Mouse (Mus musculus) hindlimb bud, embryonic 11.5 days (tissue): Measurements from ENCODE around the gene Cep295nl.
A peak's percentile ranks its signal among the peaks of the same experiment; 100 is the strongest.

Experiments
- DNase-seq: peaks from one replicate; pipeline ENCODE4 v3.0.0-alpha.2; 2012; ENCODE audit warnings: low read depth, low spot score; ENCODE audit errors: extremely low spot score

The Cep295nl gene

GRCm38 (mm10) chr11:118355640-118356039, 13.3 kb upstream of the Cep295nl start, which contains the start of gene Timp2:
Timp2 (minus strand) TSS chr11:118355740.
- no peak for DNase-seq

GRCm38 (mm10) chr11:118355205-118355604, 12.9 kb upstream of the Cep295nl start:
- no peak for DNase-seq

GRCm38 (mm10) chr11:118354636-118355191, 12.4 kb upstream of the Cep295nl start:
- no peak for DNase-seq

GRCm38 (mm10) chr11:118349494-118349893, 7.2 kb upstream of the Cep295nl start:
- no peak for DNase-seq

- no peak for DNase-seq
These were observed 6.6 kb upstream of the Cep295nl start for GRCm38 (mm10) chr11:118348877-118349276.

- DNase-seq: no peak
These were observed 6.1 kb upstream of the Cep295nl start for GRCm38 (mm10) chr11:118348419-118348818.

- no peak for DNase-seq
These were observed 5.6 kb upstream of the Cep295nl start for GRCm38 (mm10) chr11:118347911-118348310.

- no peak for DNase-seq
These were observed 5.1 kb upstream of the Cep295nl start for GRCm38 (mm10) chr11:118347391-118347790.

GRCm38 (mm10) chr11:118346395-118347096, 4.2 kb upstream of the Cep295nl start:
- no peak for DNase-seq

GRCm38 (mm10) chr11:118345693-118346092, 3.4 kb upstream of the Cep295nl start:
- DNase-seq: no peak

- no peak for DNase-seq
These were observed 1.3 kb upstream of the Cep295nl start for GRCm38 (mm10) chr11:118343629-118344028.

GRCm38 (mm10) chr11:118337491-118338168, 4.7 kb downstream of the Cep295nl start:
- no peak for DNase-seq

GRCm38 (mm10) chr11:118333431-118333830, 8.9 kb downstream of the Cep295nl start:
- no peak for DNase-seq

GRCm38 (mm10) chr11:118332376-118332775, 9.9 kb downstream of the Cep295nl start:
- DNase-seq: no peak

- no peak for DNase-seq
These were observed 11.5 kb downstream of the Cep295nl start for GRCm38 (mm10) chr11:118330777-118331176.

- DNase-seq: no peak
These were observed 11.9 kb downstream of the Cep295nl start for GRCm38 (mm10) chr11:118330361-118330760.

GRCm38 (mm10) chr11:118328947-118329346, 13.4 kb downstream of the Cep295nl start:
- no peak for DNase-seq

GRCm38 (mm10) chr11:118328511-118328910, 13.8 kb downstream of the Cep295nl start:
- DNase-seq: no peak

- DNase-seq: no peak
These were observed 15.0 kb downstream of the Cep295nl start for GRCm38 (mm10) chr11:118326991-118327971.

- DNase-seq: no peak
These were observed 15.8 kb downstream of the Cep295nl start for GRCm38 (mm10) chr11:118326491-118326890.

GRCm38 (mm10) chr11:118324541-118324940, 17.8 kb downstream of the Cep295nl start:
- peak; percentile 33 for DNase-seq
